Mouse (Mus musculus) E14TG2a.4 (cell line): ENCODE measurements around the gene Serpine2.
A peak's percentile ranks its signal among the peaks of the same experiment; 100 is the strongest.

Source experiments
- CTCF ChIP-seq: conservative IDR thresholded peaks from 2 replicates; pipeline ENCODE4 v1.5.1; 2014; ENCODE audit warnings: low read length
- POU5F1 ChIP-seq: IDR thresholded peaks from 2 replicates; pipeline ENCODE4 v1.6.1; 2014; ENCODE audit warnings: low read length, borderline replicate concordance

DNA sequence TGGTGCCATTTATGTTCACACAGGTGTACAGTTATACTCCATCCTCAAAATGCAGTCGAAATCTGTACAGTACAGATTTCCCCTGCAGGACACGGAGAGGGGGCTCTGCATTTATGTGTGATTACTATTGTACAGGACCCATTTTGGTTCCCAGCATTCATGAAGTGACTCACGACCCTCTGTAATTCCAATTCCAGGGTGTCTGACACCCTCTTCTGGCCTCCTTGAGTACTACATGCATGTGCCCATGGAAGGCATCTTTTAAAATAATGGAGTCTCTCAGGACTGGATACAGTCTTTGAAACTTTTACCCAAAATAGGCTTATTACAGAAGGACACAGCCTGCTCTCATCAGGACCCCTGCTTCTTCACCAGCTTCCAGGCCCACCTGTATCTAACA lies 78.5 kb downstream of the Serpine2 start:
- TF ChIP-seq CTCF: peak; percentile 81
- no peak for TF ChIP-seq POU5F1
